ENCODE assay signal across 26 mouse cellular contexts in the genomic region with DNA sequence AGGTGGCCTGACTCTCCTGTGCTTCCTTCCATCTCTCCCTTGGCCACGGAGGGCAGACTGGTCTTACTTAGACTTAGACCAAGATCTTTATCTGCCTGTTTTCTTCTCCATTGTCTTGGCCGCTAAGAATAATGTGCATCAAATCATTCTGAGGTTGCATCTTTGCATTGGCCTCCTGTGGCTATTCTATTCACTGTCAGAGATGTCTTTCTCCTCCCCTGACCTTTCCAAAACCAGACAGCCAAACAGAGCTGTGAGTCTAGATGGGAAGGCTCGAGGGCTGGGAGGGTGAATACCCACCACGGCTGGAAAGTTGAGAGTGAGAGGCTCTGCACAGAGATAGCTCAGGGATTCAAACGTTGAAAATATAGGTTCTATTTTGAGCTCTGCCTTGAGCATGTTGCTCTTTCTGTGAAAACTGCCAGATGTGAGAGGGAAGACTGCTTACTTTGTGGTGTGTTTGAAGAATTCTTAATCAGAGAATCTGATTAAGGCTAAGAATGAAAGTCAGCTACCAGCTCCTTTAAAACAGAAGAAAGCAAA.
DNase-seq lines count a peak whose midpoint lies in the region; ATAC-seq and TF ChIP-seq lines count a peak whose summit lies in the region.
"Had no signal": no experiment of that assay in that cellular context is flagged by ENCODE, and none has a peak within 500 bp of the region (broad histone marks: within the 10 kb centered on the region; RNA-seq: fewer than 3 reads in every experiment).

No protein-coding gene starts in this region.

- no peak for TF ChIP-seq CTCF in heart, adult 2 months (IDR thresholded peaks at IDR 0.05)
- TF ChIP-seq CTCF in heart, postnatal 0 days (IDR thresholded peaks at IDR 0.05; ENCODE audit: low read depth) = no peak

- no peaks in the 10 kb centered on the region for H3K27me3 ChIP-seq in heart, embryonic 10.5 days (ENCODE audit: insufficient read depth, poor library complexity, severe bottlenecking)
- H3K27me3 ChIP-seq in heart, adult 2 months (ENCODE audit: control insufficient read depth, insufficient read depth, low read length) = no peaks in the 10 kb centered on the region
- no peaks in the 10 kb centered on the region for H3K27me3 ChIP-seq in heart, postnatal 0 days (ENCODE audit: control insufficient read depth, insufficient read depth, low read length)
- H3K27me3 ChIP-seq: neural tube, embryonic 15.5 days; Patski had no signal

- intact Hi-C loops in heart, adult 2 months (cut with DNase I) = no loop called here
- intact Hi-C loops in heart, postnatal 10 days (cut with DNase I) = no loop called here
- intact Hi-C loops in left cerebral cortex, postnatal 14 days (cut with DNase I) = no loop called here

- ATAC-seq in heart, postnatal 0 days (ENCODE audit: insufficient read depth, low read depth) = 0 out of 2 replicates have a peak, but pooled peaks have one; percentile 60
- ATAC-seq: Patski had no signal

- H3K79me2 ChIP-seq in heart, adult 2 months (replicated peaks; ENCODE audit: control insufficient read depth, insufficient read depth, low read length) = no peaks in the 10 kb centered on the region

- peaks cover 24% of the 10 kb centered on the region for H3K4me1 ChIP-seq in heart, embryonic 10.5 days
- peaks cover 1% of the 10 kb centered on the region; the same call in 1 of the 2 replicates for H3K4me1 ChIP-seq in heart, adult 2 months (ENCODE audit: control insufficient read depth, insufficient read depth, low read length)
- H3K4me1 ChIP-seq in heart, postnatal 0 days (ENCODE audit: control insufficient read depth, insufficient read depth) = peaks cover 17% of the 10 kb centered on the region

- 22% methylated on average over 5 of the region's 5 CpGs for whole genome bisulfite sequencing in heart, embryonic 10.5 days
- WGBS in heart, adult 2 months = 26% methylated on average over 5 of the region's 5 CpGs
- 11% methylated on average over 5 of the region's 5 CpGs for WGBS in heart, postnatal 0 days

- no peak overlapping the region for H3K9ac ChIP-seq in heart, adult 2 months (ENCODE audit: low read depth, low read length)
- H3K9ac ChIP-seq in heart, postnatal 0 days (replicated peaks; ENCODE audit: low read depth, low read length) = no peak overlapping the region
- H3K9ac ChIP-seq: embryonic facial prominence, embryonic 13.5 days; neural tube, embryonic 15.5 days had no signal

- no peak for TF ChIP-seq EP300 in heart, adult 2 months (IDR thresholded peaks at IDR 0.05; ENCODE audit: insufficient read depth, low read depth, low read length)
- no peak for TF ChIP-seq EP300 in heart, postnatal 0 days (IDR thresholded peaks at IDR 0.05; ENCODE audit: low read depth)

- H3K36me3 ChIP-seq in heart, embryonic 10.5 days = no peaks in the 10 kb centered on the region
- H3K36me3 ChIP-seq in heart, adult 2 months (ENCODE audit: control insufficient read depth, insufficient read depth, low read length) = no peaks in the 10 kb centered on the region
- H3K36me3 ChIP-seq in heart, postnatal 0 days (replicated peaks; ENCODE audit: control insufficient read depth, insufficient read depth, low read length) = no peaks in the 10 kb centered on the region
- H3K36me3 ChIP-seq: embryonic facial prominence, embryonic 13.5 days; neural tube, embryonic 15.5 days had no signal

- no peak overlapping the region for H3K4me2 ChIP-seq in heart, postnatal 0 days (ENCODE audit: low read depth, low read length)
- H3K4me2 ChIP-seq: embryonic facial prominence, embryonic 13.5 days; liver, embryonic 11.5 days; neural tube, embryonic 15.5 days had no signal

- H3K27ac ChIP-seq in heart, embryonic 10.5 days = peak overlapping the region; percentile 36; the same call in 1 of the 2 replicates
- no peak overlapping the region for H3K27ac ChIP-seq in heart, adult 2 months
- H3K27ac ChIP-seq in heart, postnatal 0 days (ENCODE audit: low read depth) = peak overlapping the region; percentile 13; the same call in 1 of the 2 replicates
- H3K27ac ChIP-seq: embryonic facial prominence, embryonic 13.5 days; neural tube, embryonic 15.5 days had no signal

- H3K4me3 ChIP-seq in heart, embryonic 10.5 days = no peak overlapping the region
- no peak overlapping the region for H3K4me3 ChIP-seq in heart, adult 2 months
- H3K4me3 ChIP-seq in heart, postnatal 0 days (ENCODE audit: low read depth, low read length) = no peak overlapping the region
- H3K4me3 ChIP-seq: embryonic facial prominence, embryonic 13.5 days; myocyte; neural tube, embryonic 15.5 days had no signal

- TF ChIP-seq POLR2A in heart, adult 2 months (IDR thresholded peaks at IDR 0.05; ENCODE audit: insufficient read depth, low read depth, low read length) = no peak

- no peaks in the 10 kb centered on the region for H3K9me3 ChIP-seq in heart, embryonic 10.5 days
- no peaks in the 10 kb centered on the region for H3K9me3 ChIP-seq in heart, postnatal 0 days (replicated peaks; ENCODE audit: control insufficient read depth, low read length)
- H3K9me3 ChIP-seq: embryonic facial prominence, embryonic 13.5 days; neural tube, embryonic 15.5 days had no signal

- no peak for DNase-seq in heart, embryonic 10.5 days (ENCODE audit: low spot score)
- no peak for DNase-seq in heart, adult 2 months
- DNase-seq in heart, postnatal 0 days (ENCODE audit: low spot score) = no peak
- DNase-seq in heart, postnatal 10 days = no peak
- DNase-seq in ES-CJ7 (ENCODE audit: low read depth, low spot score) = peak; percentile 60
- DNase-seq in R1 (ENCODE audit: low read depth, low spot score) = peak; percentile 90
- no peak for DNase-seq in left cerebral cortex, postnatal 14 days (ENCODE audit: low spot score in 2 of 2)
- no peak for DNase-seq in layer of hippocampus, adult 18-20 months (ENCODE audit: low spot score in 2 of 2)
- DNase-seq: adrenal gland, postnatal 25 days; cerebellum, adult 11-12 months; cerebellum, postnatal 14 days; gastrocnemius, postnatal 14 days; kidney, adult 18-20 months; kidney, postnatal 36 days; layer of hippocampus, adult 9-11 months; lung, adult 18-20 months; lung, postnatal 14 days; midbrain, embryonic 14.5 days; right cerebral cortex, postnatal 14 days; thymus, adult 18-20 months; thymus, postnatal 4 days had no signal

Comparison
In these comparisons a context has a peak if more than half of its experiments do, and no peak if none do; other contexts are left out.
1. DNase-seq: peak in ES-CJ7 (single experiment) and R1 (single experiment); none in heart, embryonic 10.5 days (single experiment), heart, adult 2 months (0 of 2), heart, postnatal 0 days (single experiment), heart, postnatal 10 days (0 of 2), left cerebral cortex, postnatal 14 days (0 of 2) and layer of hippocampus, adult 18-20 months (0 of 2).